Mouse (Mus musculus) bone marrow macrophage, adult 2 months (primary cell): ENCODE data around the gene Uhrf1bp1.

Experiments
- CTCF ChIP-seq: IDR thresholded peaks from 2 replicates; pipeline ENCODE4 v1.5.1; 2012; ENCODE audit warnings: low read depth, mild to moderate bottlenecking, low read length, moderate library complexity
- POLR2A ChIP-seq: IDR thresholded peaks from 2 replicates; pipeline ENCODE4 v1.6.1; 2012; ENCODE audit warnings: mild to moderate bottlenecking, low read depth, low read length, borderline replicate concordance

DNA sequence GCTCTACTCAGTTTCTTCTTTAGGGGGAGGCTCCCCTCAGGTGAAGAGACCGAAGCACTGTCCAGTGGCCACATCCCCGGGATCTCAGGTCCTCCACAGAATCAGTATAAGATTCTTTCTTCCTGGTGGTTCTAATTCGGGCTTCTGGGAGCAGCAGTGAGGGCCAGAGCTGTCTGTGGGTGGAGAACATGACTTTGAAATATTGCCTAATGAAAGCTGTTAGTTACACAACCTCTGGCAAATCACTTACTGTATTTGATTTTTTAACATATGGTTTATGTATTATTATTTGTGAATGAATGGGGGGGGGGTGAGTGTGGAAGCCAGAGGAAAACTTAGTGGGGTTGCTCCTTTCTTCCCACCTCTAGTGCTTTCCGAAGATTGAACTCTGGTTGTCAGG lies 75.6 kb downstream of the Uhrf1bp1 start:
- no peak for TF ChIP-seq POLR2A
- TF ChIP-seq CTCF, result no peak
